Mouse (Mus musculus) megakaryocyte progenitor cell, adult 5-6 weeks (primary cell): ENCODE results near the gene Spib. TPM values are rescaled to one million over a fixed set of nuclear protein-coding genes. Genes with fewer than 3 reads are reported as not detected.

Experiments
- ATAC-seq: replicated peaks from 2 replicates; pipeline ENCODE4 v1.8.0; 2016; ENCODE audit warnings: mild to moderate bottlenecking, moderate TSS enrichment, inconsistent platforms; ENCODE audit not compliant: poor library complexity
- total RNA-seq, 2 experiments: library from RNA; stranded (forward) in 1 of 2; stranded (reverse) in 1 of 2; fragments of 157-497, 149-512 nt in 1 of 2; fragments of 200-1000 nt in 1 of 2; gene quantifications; 2 replicates each; pipeline versions ENCODE4 v1.2.3 to v1.2.4; 2015 to 2017

The Spib gene
- total RNA-seq, 2 experiments from 2014 or later = 0.04 TPM; not detected in 1

- ATAC-seq = no peak
Observed at GRCm38 (mm10) chr7:44490281-44490680, 41.6 kb downstream of the Spib start.

- no peak for ATAC-seq
Observed at GRCm38 (mm10) chr7:44488545-44488944, 43.3 kb downstream of the Spib start.

- no peak for ATAC-seq
Observed at GRCm38 (mm10) chr7:44487936-44488335, 43.9 kb downstream of the Spib start.

GRCm38 (mm10) chr7:44486927-44487575, 44.8 kb downstream of the Spib start:
- ATAC-seq = no peak

- no peak for ATAC-seq
Observed at GRCm38 (mm10) chr7:44485572-44486195, 46.2 kb downstream of the Spib start.

- peak; percentile 82 for ATAC-seq
Observed at GRCm38 (mm10) chr7:44484841-44485571, 46.9 kb downstream of the Spib start.

- no peak for ATAC-seq
Observed at GRCm38 (mm10) chr7:44484109-44484508, 47.8 kb downstream of the Spib start.

- ATAC-seq = peak; percentile 85
Observed at GRCm38 (mm10) chr7:44482836-44483435, 48.9 kb downstream of the Spib start.

Other genes starting within 250 kb of the Spib start
- gene Clec11a, start 225.2 kb downstream of the Spib start, total RNA-seq (2015) = 4.1 TPM in 2 replicates
- gene Clec11a, start 225.2 kb downstream of the Spib start, total RNA-seq (2017) = 4.2 and 4.4 TPM in 2 replicates
- 0.05 and 0.49 TPM in 2 replicates for gene Shank1, start 221.8 kb downstream of the Spib start, total RNA-seq (2015)
- not detected in 2 replicates for gene Shank1, start 221.8 kb downstream of the Spib start, total RNA-seq (2017)
- gene Syt3, start 148.0 kb downstream of the Spib start, total RNA-seq (2015) = 0.22 and 0.24 TPM in 2 replicates
- gene Syt3, start 148.0 kb downstream of the Spib start, total RNA-seq (2017) = 0.12 and 0.14 TPM in 2 replicates
- 0.44 and 1.5 TPM in 2 replicates for gene 1700008O03Rik, start 146.3 kb downstream of the Spib start, total RNA-seq (2015)
- 1.8 and 2.2 TPM in 2 replicates for gene 1700008O03Rik, start 146.3 kb downstream of the Spib start, total RNA-seq (2017)
- not detected in 2 replicates for gene Lrrc4b, start 103.1 kb downstream of the Spib start, total RNA-seq (2015)
- not detected in 2 replicates for gene Lrrc4b, start 103.1 kb downstream of the Spib start, total RNA-seq (2017)
- gene Aspdh, start 66.7 kb downstream of the Spib start, total RNA-seq (2015) = not detected in 2 replicates
- gene Aspdh, start 66.7 kb downstream of the Spib start, total RNA-seq (2017) = not detected in 2 replicates
- 27.5 and 35.2 TPM in 2 replicates for gene Josd2, start 64.1 kb downstream of the Spib start, total RNA-seq (2015)
- gene Josd2, start 64.1 kb downstream of the Spib start, total RNA-seq (2017) = 17.4 and 22.6 TPM in 2 replicates
- 60.6 and 62.7 TPM in 2 replicates for gene Emc10, start 35.5 kb downstream of the Spib start, total RNA-seq (2015)
- gene Emc10, start 35.5 kb downstream of the Spib start, total RNA-seq (2017) = 30.4 and 38.3 TPM in 2 replicates
- 1.2 and 2.5 TPM in 2 replicates for gene Fam71e1, start 35.5 kb downstream of the Spib start, total RNA-seq (2015)
- 0.30 and 1.7 TPM in 2 replicates for gene Fam71e1, start 35.5 kb downstream of the Spib start, total RNA-seq (2017)
- gene Mybpc2, start 7.4 kb downstream of the Spib start, total RNA-seq (2015) = not detected in 2 replicates
- not detected in 2 replicates for gene Mybpc2, start 7.4 kb downstream of the Spib start, total RNA-seq (2017)
- gene Pold1, start 16.8 kb upstream of the Spib start, total RNA-seq (2015) = 51.4 and 70.3 TPM in 2 replicates
- 64.4 and 77.2 TPM in 2 replicates for gene Pold1, start 16.8 kb upstream of the Spib start, total RNA-seq (2017)
- 39.4 and 43.7 TPM in 2 replicates for gene Nr1h2, start 21.9 kb upstream of the Spib start, total RNA-seq (2015)
- gene Nr1h2, start 21.9 kb upstream of the Spib start, total RNA-seq (2017) = 42.6 and 45.7 TPM in 2 replicates
- 219 and 232 TPM in 2 replicates for gene Napsa, start 40.3 kb upstream of the Spib start, total RNA-seq (2015)
- gene Napsa, start 40.3 kb upstream of the Spib start, total RNA-seq (2017) = 91.2 and 121 TPM in 2 replicates
- 0.25 and 0.66 TPM in 2 replicates for gene Kcnc3, start 58.6 kb upstream of the Spib start, total RNA-seq (2015)
- gene Kcnc3, start 58.6 kb upstream of the Spib start, total RNA-seq (2017) = 0.04 TPM in 1 of 2 replicates, not detected in the other
- not detected in 2 replicates for gene Myh14, start 138.8 kb upstream of the Spib start, total RNA-seq (2015)
- gene Myh14, start 138.8 kb upstream of the Spib start, total RNA-seq (2017) = not detected in 2 replicates
- gene Izumo2, start 176.7 kb upstream of the Spib start, total RNA-seq (2015) = not detected in 2 replicates
- gene Izumo2, start 176.7 kb upstream of the Spib start, total RNA-seq (2017) = not detected in 2 replicates
- 37.1 and 37.4 TPM in 2 replicates for gene Vrk3, start 216.3 kb upstream of the Spib start, total RNA-seq (2015)
- 36.0 and 51.4 TPM in 2 replicates for gene Vrk3, start 216.3 kb upstream of the Spib start, total RNA-seq (2017)
- 1.2 and 1.5 TPM in 2 replicates for gene Zfp473, start 219.0 kb upstream of the Spib start, total RNA-seq (2015)
- gene Zfp473, start 219.0 kb upstream of the Spib start, total RNA-seq (2017) = 1.0 and 2.6 TPM in 2 replicates